Mouse (Mus musculus): Measurements from ENCODE around the gene Scarb2.

DNA sequence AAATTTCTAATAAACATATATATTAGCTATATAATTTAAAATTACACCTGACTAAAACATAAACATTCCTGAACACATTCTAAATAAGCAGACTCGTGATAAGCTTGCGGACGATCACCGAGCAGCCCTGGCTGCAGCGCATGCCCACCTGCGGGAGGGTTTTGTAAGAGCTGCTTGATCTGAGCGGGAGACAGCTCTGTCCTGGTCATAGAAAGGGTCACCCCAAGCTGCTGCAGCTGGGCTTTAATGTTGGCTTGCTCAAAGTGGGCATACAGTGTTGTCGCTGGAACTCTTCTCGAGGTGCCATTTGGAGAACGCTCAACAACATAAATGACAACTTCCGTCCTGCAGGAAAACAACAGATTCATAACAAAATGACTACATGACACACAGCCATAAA is 82.5 kb downstream of the Scarb2 start:
- TF ChIP-seq POLR2A (IDR thresholded peaks at IDR 0.05; ENCODE audit: borderline replicate concordance, extremely low read depth, low read depth, low read length) (no peak), CTCF (IDR thresholded peaks at IDR 0.05; ENCODE audit: insufficient read depth, low read length) (no peak)

Data from lung, adult 2 months (tissue).